In the genomic region with DNA sequence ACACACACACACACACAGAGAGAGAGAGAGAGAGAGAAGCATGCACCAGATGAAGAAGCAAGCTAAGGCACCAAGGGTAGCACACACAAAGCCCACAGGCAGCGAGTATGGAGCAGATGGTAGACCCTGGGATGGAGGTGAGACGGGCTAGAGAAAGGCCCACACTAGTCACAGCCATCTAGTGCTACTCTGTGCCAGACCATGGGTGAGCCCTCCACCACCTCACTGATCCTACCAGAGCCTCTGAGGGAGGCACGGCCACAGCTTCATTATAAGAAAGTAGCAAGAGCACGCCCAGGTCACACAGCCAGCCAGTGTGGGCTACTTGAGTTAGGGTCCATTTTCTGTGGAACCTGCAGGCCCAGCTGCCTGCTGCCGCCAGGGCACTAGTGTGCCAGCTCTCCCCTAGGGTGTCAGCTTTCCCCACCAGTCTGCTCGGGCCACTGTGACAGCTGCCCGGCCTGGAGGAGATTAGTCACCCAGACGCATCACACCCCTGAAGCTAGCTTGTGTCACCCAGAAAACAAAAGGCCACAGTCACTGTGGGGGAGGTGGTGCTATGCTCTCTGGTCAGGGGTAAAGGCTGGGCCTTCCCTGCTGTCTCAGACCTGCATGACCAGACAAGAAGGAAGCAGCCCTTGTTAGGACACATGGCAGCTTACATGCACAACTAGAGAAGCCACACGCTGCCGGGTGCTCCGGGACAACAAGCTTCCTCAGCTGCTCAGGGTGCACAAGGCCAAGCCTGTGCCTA, we compare ENCODE assay signal across 8 mouse cellular contexts. TPM values are rescaled to one million over a fixed set of nuclear protein-coding genes. Genes with fewer than 3 reads are reported as not detected.
A peak's percentile ranks its signal among the peaks of the same experiment; 100 is the strongest.
DNase-seq lines count a peak whose midpoint lies in the region; ATAC-seq lines count a peak whose summit lies in the region.

No protein-coding gene starts in this region.

- H3K9ac ChIP-seq in midbrain, embryonic 11.5 days (ENCODE audit: low read length), result peak overlapping the region; percentile 4; the same call in 1 of the 2 replicates
- no peak overlapping the region for H3K9ac ChIP-seq in midbrain, embryonic 15.5 days
- H3K9ac ChIP-seq in limb, embryonic 12.5 days (replicated peaks), result 0 out of 2 replicates have a peak overlapping the region, but pooled peaks have one; percentile 23
- 0 out of 2 replicates have a peak overlapping the region, but pooled peaks have one; percentile 26 for H3K9ac ChIP-seq in midbrain, embryonic 16.5 days (ENCODE audit: low read depth, low read length)

- 52% methylated on average over 11 of the region's 11 CpGs for WGBS in midbrain, embryonic 11.5 days
- WGBS in midbrain, embryonic 15.5 days, result 49% methylated on average over 11 of the region's 11 CpGs
- 59% methylated on average over 11 of the region's 11 CpGs for WGBS in limb, embryonic 12.5 days
- WGBS in midbrain, embryonic 16.5 days, result 54% methylated on average over 11 of the region's 11 CpGs

- no peak overlapping the region; the same call in 1 of the 2 replicates for H3K27ac ChIP-seq in midbrain, embryonic 11.5 days (ENCODE audit: low read depth, low read length)
- no peak overlapping the region for H3K27ac ChIP-seq in midbrain, embryonic 15.5 days
- H3K27ac ChIP-seq in brown adipose tissue, adult 24 weeks (replicated peaks; ENCODE audit: low read depth, low read length), result peak overlapping the region; percentile 58
- H3K27ac ChIP-seq in limb, embryonic 12.5 days, result peak overlapping the region; percentile 41; the same call in 1 of the 2 replicates
- H3K27ac ChIP-seq in midbrain, embryonic 16.5 days (ENCODE audit: low read length), result no peak overlapping the region

- H3K36me3 ChIP-seq in midbrain, embryonic 11.5 days (ENCODE audit: control insufficient read depth, insufficient read depth, low read length), result no peaks in the 10 kb centered on the region
- no peaks in the 10 kb centered on the region for H3K36me3 ChIP-seq in midbrain, embryonic 15.5 days (replicated peaks)
- H3K36me3 ChIP-seq in limb, embryonic 12.5 days, result peaks cover 11% of the 10 kb centered on the region; the same call in 1 of the 2 replicates
- no peaks in the 10 kb centered on the region for H3K36me3 ChIP-seq in midbrain, embryonic 16.5 days (ENCODE audit: control insufficient read depth, insufficient read depth, low read length)

- no peak overlapping the region for H3K4me3 ChIP-seq in midbrain, embryonic 11.5 days (ENCODE audit: low read depth, low read length)
- no peak overlapping the region for H3K4me3 ChIP-seq in midbrain, embryonic 15.5 days
- peak overlapping the region; percentile 9 for H3K4me3 ChIP-seq in brown adipose tissue, adult 24 weeks (ENCODE audit: insufficient read depth, low read depth, low read length)
- H3K4me3 ChIP-seq in limb, embryonic 12.5 days (replicated peaks), result no peak overlapping the region
- H3K4me3 ChIP-seq in midbrain, embryonic 16.5 days (ENCODE audit: low read depth, low read length), result no peak overlapping the region

- DNase-seq in midbrain, embryonic 11.5 days (ENCODE audit: low spot score, missing footprints), result no peak
- DNase-seq in gastrocnemius, postnatal 14 days, result peak; percentile 77
- DNase-seq in right cerebral cortex, postnatal 10 days (ENCODE audit: low spot score in 2 of 2), result no peak
- no peak for DNase-seq in left cerebral cortex, postnatal 10 days (ENCODE audit: extremely low spot score in 1 of 2, low spot score in 2 of 2)

- ATAC-seq in midbrain, embryonic 11.5 days (ENCODE audit: low FRiP score), result no peak
- ATAC-seq in midbrain, embryonic 15.5 days (replicated peaks), result no peak
- ATAC-seq in limb, embryonic 12.5 days (ENCODE audit: insufficient number of reproducible peaks, insufficient read depth, low FRiP score, low TSS enrichment, low read depth), result no peak
- ATAC-seq in midbrain, embryonic 16.5 days, result no peak

- H3K9me3 ChIP-seq in midbrain, embryonic 11.5 days (ENCODE audit: control insufficient read depth, low read length), result no peaks in the 10 kb centered on the region
- H3K9me3 ChIP-seq in midbrain, embryonic 15.5 days, result no peaks in the 10 kb centered on the region
- H3K9me3 ChIP-seq in limb, embryonic 12.5 days, result no peaks in the 10 kb centered on the region
- H3K9me3 ChIP-seq in midbrain, embryonic 16.5 days (replicated peaks; ENCODE audit: control insufficient read depth, low read length, poor library complexity, severe bottlenecking), result no peaks in the 10 kb centered on the region

- H3K4me2 ChIP-seq in midbrain, embryonic 11.5 days, result no peak overlapping the region
- no peak overlapping the region for H3K4me2 ChIP-seq in midbrain, embryonic 15.5 days
- H3K4me2 ChIP-seq in limb, embryonic 12.5 days, result no peak overlapping the region
- no peak overlapping the region for H3K4me2 ChIP-seq in midbrain, embryonic 16.5 days (ENCODE audit: low read length)

- no peaks in the 10 kb centered on the region for H3K27me3 ChIP-seq in midbrain, embryonic 11.5 days (ENCODE audit: control insufficient read depth, insufficient read depth, low read length)
- H3K27me3 ChIP-seq in midbrain, embryonic 15.5 days (replicated peaks), result 0 out of 2 replicates have a peak, but pooled peaks cover 2% of the 10 kb centered on the region
- no peaks in the 10 kb centered on the region for H3K27me3 ChIP-seq in limb, embryonic 12.5 days
- H3K27me3 ChIP-seq in midbrain, embryonic 16.5 days (ENCODE audit: control insufficient read depth, insufficient read depth, low read depth, low read length), result no peaks in the 10 kb centered on the region

- peaks cover 27% of the 10 kb centered on the region for H3K4me1 ChIP-seq in midbrain, embryonic 11.5 days (ENCODE audit: control insufficient read depth, insufficient read depth, low read length)
- peaks cover 41% of the 10 kb centered on the region for H3K4me1 ChIP-seq in midbrain, embryonic 15.5 days
- peaks cover 41% of the 10 kb centered on the region for H3K4me1 ChIP-seq in brown adipose tissue, adult 24 weeks (ENCODE audit: control insufficient read depth, insufficient read depth, insufficient read length, low read length)
- H3K4me1 ChIP-seq in limb, embryonic 12.5 days (replicated peaks), result peaks cover 56% of the 10 kb centered on the region
- H3K4me1 ChIP-seq in midbrain, embryonic 16.5 days (ENCODE audit: control insufficient read depth, insufficient read depth, low read length), result peaks cover 16% of the 10 kb centered on the region

- intact Hi-C loops in gastrocnemius, postnatal 14 days (cut with DNase I; ENCODE audit: low total_unique reads), result no loop called here
- intact Hi-C loops in left cerebral cortex, postnatal 10 days (cut with DNase I), result no loop called here

RNA-seq across cellular contexts. Expression of gene Gm9821, which starts 2.1 kb away (rescaled TPM):
- polyA plus RNA-seq in midbrain, embryonic 11.5 days (2014; fragmentation: Nextera tagmentation; extraction: Ambion mirVana), result 0.25 TPM in 1 of 2 replicates, not detected in the other
- 0.20 and 0.31 TPM in 2 replicates for polyA plus RNA-seq in midbrain, embryonic 15.5 days (2015; fragmentation: Nextera tagmentation; extraction: Ambion mirVana)
- not detected in 2 replicates for polyA plus RNA-seq in brown adipose tissue, adult 24 weeks (2012; ENCODE audit: insufficient read depth, insufficient read length, missing spikeins)
- total RNA-seq in gastrocnemius, postnatal 14 days (2021), result not detected
- polyA plus RNA-seq in limb, embryonic 12.5 days (2016; fragmentation: Nextera tagmentation; extraction: Ambion mirVana), result 0.28 and 0.59 TPM in 2 replicates
- 0.11 TPM in 1 of 2 replicates, not detected in the other for polyA plus RNA-seq in midbrain, embryonic 16.5 days (2015; fragmentation: Nextera tagmentation; extraction: Ambion mirVana)
- not detected for total RNA-seq in left cerebral cortex, postnatal 10 days (2021)

RNA-seq across cellular contexts. Expression of gene Mdk, which starts 15.5 kb away (rescaled TPM):
- polyA plus RNA-seq in midbrain, embryonic 11.5 days (2014; fragmentation: Nextera tagmentation; extraction: Ambion mirVana), result 926 and 968 TPM in 2 replicates
- polyA plus RNA-seq in midbrain, embryonic 15.5 days (2015; fragmentation: Nextera tagmentation; extraction: Ambion mirVana), result 132 and 158 TPM in 2 replicates
- polyA plus RNA-seq in brown adipose tissue, adult 24 weeks (2012; ENCODE audit: insufficient read depth, insufficient read length, missing spikeins), result 1.8 TPM in 1 of 2 replicates, not detected in the other
- 10 to 100 TPM; 12.1 to 20.7 TPM for total RNA-seq in gastrocnemius, postnatal 14 days (2021)
- polyA plus RNA-seq in limb, embryonic 12.5 days (2016; fragmentation: Nextera tagmentation; extraction: Ambion mirVana), result 2,281 and 2,291 TPM in 2 replicates
- 98.8 and 113 TPM in 2 replicates for polyA plus RNA-seq in midbrain, embryonic 16.5 days (2015; fragmentation: Nextera tagmentation; extraction: Ambion mirVana)
- 10 to 100 TPM; 24.6 to 26.0 TPM for total RNA-seq in left cerebral cortex, postnatal 10 days (2021)

RNA-seq across cellular contexts. Expression of gene Chrm4, which starts 20.5 kb away (rescaled TPM):
- polyA plus RNA-seq in midbrain, embryonic 11.5 days (2014; fragmentation: Nextera tagmentation; extraction: Ambion mirVana), result 0.26 and 0.37 TPM in 2 replicates
- 0.57 and 0.66 TPM in 2 replicates for polyA plus RNA-seq in midbrain, embryonic 15.5 days (2015; fragmentation: Nextera tagmentation; extraction: Ambion mirVana)
- polyA plus RNA-seq in brown adipose tissue, adult 24 weeks (2012; ENCODE audit: insufficient read depth, insufficient read length, missing spikeins), result not detected in 2 replicates
- total RNA-seq in gastrocnemius, postnatal 14 days (2021), result not detected
- 0.33 and 0.65 TPM in 2 replicates for polyA plus RNA-seq in limb, embryonic 12.5 days (2016; fragmentation: Nextera tagmentation; extraction: Ambion mirVana)
- polyA plus RNA-seq in midbrain, embryonic 16.5 days (2015; fragmentation: Nextera tagmentation; extraction: Ambion mirVana), result 0.33 and 0.34 TPM in 2 replicates
- 10 to 100 TPM; 29.6 to 33.0 TPM for total RNA-seq in left cerebral cortex, postnatal 10 days (2021)

RNA-seq across cellular contexts. Expression of gene Dgkz, which starts 28.1 kb away (rescaled TPM):
- polyA plus RNA-seq in midbrain, embryonic 11.5 days (2014; fragmentation: Nextera tagmentation; extraction: Ambion mirVana), result 19.2 and 23.7 TPM in 2 replicates
- 32.2 and 36.1 TPM in 2 replicates for polyA plus RNA-seq in midbrain, embryonic 15.5 days (2015; fragmentation: Nextera tagmentation; extraction: Ambion mirVana)
- 8.1 and 11.2 TPM in 2 replicates for polyA plus RNA-seq in brown adipose tissue, adult 24 weeks (2012; ENCODE audit: insufficient read depth, insufficient read length, missing spikeins)
- total RNA-seq in gastrocnemius, postnatal 14 days (2021), result 10 to 100 TPM; 38.6 to 42.4 TPM
- 33.7 and 39.9 TPM in 2 replicates for polyA plus RNA-seq in limb, embryonic 12.5 days (2016; fragmentation: Nextera tagmentation; extraction: Ambion mirVana)
- 28.3 and 33.3 TPM in 2 replicates for polyA plus RNA-seq in midbrain, embryonic 16.5 days (2015; fragmentation: Nextera tagmentation; extraction: Ambion mirVana)
- total RNA-seq in left cerebral cortex, postnatal 10 days (2021), result 100 to 1,000 TPM; 251 to 255 TPM

Comparison
In these comparisons a context has a peak if more than half of its experiments do, and no peak if none do; other contexts are left out.
1. H3K27ac ChIP-seq: peak in brown adipose tissue, adult 24 weeks (single experiment) and limb, embryonic 12.5 days (single experiment); none in midbrain, embryonic 11.5 days (single experiment), midbrain, embryonic 15.5 days (single experiment) and midbrain, embryonic 16.5 days (single experiment).
2. RNA of gene Mdk, which starts 15.5 kb away (polyA plus RNA-seq): 2,281 to 2,291 TPM in limb, embryonic 12.5 days, 926 to 968 TPM in midbrain, embryonic 11.5 days, 132 to 158 TPM in midbrain, embryonic 15.5 days and 98.8 to 113 TPM in midbrain, embryonic 16.5 days; 1.8 TPM in brown adipose tissue, adult 24 weeks; every median in the first group is over 10 times any median in the second.